Mouse (Mus musculus) neural tube, embryonic 13.5 days (tissue): Measurements from ENCODE around the gene Ift22. TPM values are rescaled to one million over a fixed set of nuclear protein-coding genes. Genes with fewer than 3 reads are reported as not detected.

Experiments
- ATAC-seq: fragments of 200-750 bp; cut with Nextera tagmentation; 2 replicates; pipeline ENCODE4 v1.8.0; 2017; ENCODE audit warnings: low read depth, mild to moderate bottlenecking, moderate TSS enrichment, moderate library complexity
- H3K27ac ChIP-seq: fragments of 300-500 bp; sonication (generic); replicated peaks from 2 replicates; pipeline ENCODE4 v1.5.1; 2015; ENCODE audit warnings: moderate library complexity, mild to moderate bottlenecking, inconsistent platforms
- H3K27me3 ChIP-seq: fragments of 300-500 bp; sonication (generic); 2 replicates; pipeline ENCODE4 v1.6.1; 2015; ENCODE audit warnings: mild to moderate bottlenecking, inconsistent platforms
- H3K36me3 ChIP-seq: fragments of 300-500 bp; sonication (generic); 2 replicates; pipeline ENCODE4 v1.6.1; 2015; ENCODE audit warnings: mild to moderate bottlenecking, inconsistent platforms
- H3K4me1 ChIP-seq: fragments of 300-500 bp; sonication (generic); replicated peaks from 2 replicates; pipeline ENCODE4 v1.6.1; 2015; ENCODE audit warnings: inconsistent platforms
- H3K4me2 ChIP-seq: fragments of 300-500 bp; sonication (generic); 2 replicates; pipeline ENCODE4 v1.6.1; 2015; ENCODE audit warnings: inconsistent platforms, mild to moderate bottlenecking, moderate library complexity
- H3K4me3 ChIP-seq: fragments of 300-500 bp; sonication (generic); 2 replicates; pipeline ENCODE4 v1.5.1; 2015; ENCODE audit warnings: mild to moderate bottlenecking, inconsistent platforms
- H3K9ac ChIP-seq: fragments of 300-500 bp; sonication (generic); 2 replicates; pipeline ENCODE4 v1.6.1; 2015; ENCODE audit warnings: moderate library complexity, mild to moderate bottlenecking, inconsistent platforms
- H3K9me3 ChIP-seq: fragments of 300-500 bp; sonication (generic); 2 replicates; pipeline ENCODE4 v1.6.1; 2016; ENCODE audit warnings: inconsistent platforms
- whole genome bisulfite sequencing: fragments of 180-500 bp; shearing (Covaris S2); methylation state at CpG from one replicate; pipeline ENCODE4 v1.1.7; 2015; 5-methylcytosine and 5-hydroxymethylcytosine counted together
- polyA plus RNA-seq: library from polyadenylated mRNA; unstranded; fragments of >200 nt; fragmentation: Nextera tagmentation; extraction: Ambion mirVana; gene quantifications from 2 replicates; pipeline ENCODE4 v1.2.1, GENCODE M21; 2015

Gene Ift22
- 112 and 124 TPM in 2 replicates for polyA plus RNA-seq

GRCm38 (mm10) chr5:136907991-136908857 lies at the start of gene Ift22:
TSS of gene Ift22 (plus strand) at chr5:136908150.
- peak within 1 kb of the TSS; percentile 61; the same call in 1 of the 2 replicates for H3K27ac ChIP-seq
- peaks cover 16% of the 10 kb centered on the region for H3K4me1 ChIP-seq
- peak; percentile 95 for ATAC-seq
- 10% methylated on average over 32 of the region's 32 CpGs for WGBS
- peak within 1 kb of the TSS; percentile 81 for H3K9ac ChIP-seq
- H3K4me3 ChIP-seq = peak within 1 kb of the TSS; percentile 78
- peaks cover 27% of the 10 kb centered on the region for H3K36me3 ChIP-seq
- peak within 1 kb of the TSS; percentile 74 for H3K4me2 ChIP-seq
- H3K27me3 ChIP-seq = no peaks in the 10 kb centered on the region
- no peaks in the 10 kb centered on the region for H3K9me3 ChIP-seq

GRCm38 (mm10) chr5:136861191-136861940 lies 46.6 kb upstream of the Ift22 start:
- Histone ChIP-seq H3K4me2 (peak overlapping the region; percentile 42), H3K9me3 (no peaks in the 10 kb centered on the region), H3K9ac (peak overlapping the region; percentile 48; the same call in 1 of the 2 replicates), H3K36me3 (no peaks in the 10 kb centered on the region), H3K27me3 (0 out of 2 replicates have a peak, but pooled peaks cover 5% of the 10 kb centered on the region), H3K4me1 (peaks cover 39% of the 10 kb centered on the region), H3K27ac (peak overlapping the region; percentile 24; the same call in 1 of the 2 replicates), H3K4me3 (0 out of 2 replicates have a peak overlapping the region, but pooled peaks have one; percentile 0)
- no peak for ATAC-seq
- 7% methylated on average over 20 of the region's 20 CpGs for WGBS

GRCm38 (mm10) chr5:136862806-136863205 lies 45.1 kb upstream of the Ift22 start:
- Histone ChIP-seq H3K27ac (no peak overlapping the region), H3K4me2 (no peak overlapping the region), H3K4me3 (no peak overlapping the region), H3K27me3 (0 out of 2 replicates have a peak, but pooled peaks cover 5% of the 10 kb centered on the region), H3K36me3 (no peaks in the 10 kb centered on the region), H3K4me1 (peaks cover 39% of the 10 kb centered on the region), H3K9me3 (no peaks in the 10 kb centered on the region), H3K9ac (no peak overlapping the region)
- 53% methylated on average over 4 of the region's 4 CpGs for WGBS
- no peak for ATAC-seq

DNA sequence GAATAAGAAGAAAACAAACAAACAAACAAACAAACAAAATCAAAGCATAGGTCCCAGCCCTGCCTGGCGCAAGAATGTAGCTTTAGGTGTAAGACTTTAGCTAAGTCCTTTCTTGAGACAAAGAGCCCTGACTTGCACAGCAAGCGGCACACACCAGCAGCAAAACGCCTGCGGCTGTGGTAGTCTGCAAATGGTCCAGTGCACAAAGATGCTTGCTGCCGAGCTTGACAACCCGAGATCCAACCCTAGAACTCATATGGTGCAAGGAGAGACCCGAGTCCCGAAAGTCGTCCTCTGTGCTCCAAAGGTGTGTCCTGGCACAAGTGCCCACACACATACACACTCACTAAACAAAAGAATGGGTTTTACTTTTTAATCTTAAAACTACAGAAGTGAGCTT lies 44.7 kb upstream of the Ift22 start:
- Histone ChIP-seq H3K27me3 (0 out of 2 replicates have a peak, but pooled peaks cover 5% of the 10 kb centered on the region), H3K4me1 (peaks cover 39% of the 10 kb centered on the region), H3K4me2 (peak overlapping the region; percentile 29; the same call in 1 of the 2 replicates), H3K4me3 (no peak overlapping the region), H3K9ac (no peak overlapping the region), H3K36me3 (no peaks in the 10 kb centered on the region), H3K27ac (peak overlapping the region; percentile 64), H3K9me3 (no peaks in the 10 kb centered on the region)
- WGBS = 63% methylated on average over 9 of the region's 9 CpGs
- no peak for ATAC-seq

GRCm38 (mm10) chr5:136863961-136864674 lies 43.8 kb upstream of the Ift22 start:
- no peak overlapping the region for H3K9ac ChIP-seq
- H3K4me1 ChIP-seq = peaks cover 39% of the 10 kb centered on the region
- H3K4me3 ChIP-seq = no peak overlapping the region
- peak; percentile 47; the same call in 1 of the 2 replicates for ATAC-seq
- no peaks in the 10 kb centered on the region for H3K36me3 ChIP-seq
- WGBS = 19% methylated on average over 14 of the region's 14 CpGs
- H3K27me3 ChIP-seq = 0 out of 2 replicates have a peak, but pooled peaks cover 5% of the 10 kb centered on the region
- peak overlapping the region; percentile 64 for H3K27ac ChIP-seq
- H3K4me2 ChIP-seq = peak overlapping the region; percentile 29
- no peaks in the 10 kb centered on the region for H3K9me3 ChIP-seq

DNA sequence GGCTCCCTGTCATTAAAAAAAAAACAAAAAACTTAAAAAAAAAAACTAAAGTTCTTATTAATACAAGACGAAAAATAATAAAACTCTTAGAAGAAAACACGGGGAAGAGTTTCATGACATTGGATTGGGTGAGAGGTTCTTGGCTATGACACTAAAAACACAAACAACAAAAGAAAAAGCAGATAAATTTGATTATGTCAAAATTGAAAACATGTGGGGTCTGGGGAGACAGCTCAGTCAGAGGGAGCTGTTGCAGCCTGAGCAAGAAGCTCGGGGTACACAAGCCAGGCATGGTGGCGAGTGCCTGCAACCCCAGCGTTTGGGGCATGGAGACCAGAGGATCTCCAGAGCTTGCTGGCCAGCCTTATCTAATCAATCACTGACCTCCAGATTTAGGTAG lies 40.2 kb upstream of the Ift22 start:
- WGBS = 87% methylated on average over 5 of the region's 5 CpGs
- no peak for ATAC-seq

DNA sequence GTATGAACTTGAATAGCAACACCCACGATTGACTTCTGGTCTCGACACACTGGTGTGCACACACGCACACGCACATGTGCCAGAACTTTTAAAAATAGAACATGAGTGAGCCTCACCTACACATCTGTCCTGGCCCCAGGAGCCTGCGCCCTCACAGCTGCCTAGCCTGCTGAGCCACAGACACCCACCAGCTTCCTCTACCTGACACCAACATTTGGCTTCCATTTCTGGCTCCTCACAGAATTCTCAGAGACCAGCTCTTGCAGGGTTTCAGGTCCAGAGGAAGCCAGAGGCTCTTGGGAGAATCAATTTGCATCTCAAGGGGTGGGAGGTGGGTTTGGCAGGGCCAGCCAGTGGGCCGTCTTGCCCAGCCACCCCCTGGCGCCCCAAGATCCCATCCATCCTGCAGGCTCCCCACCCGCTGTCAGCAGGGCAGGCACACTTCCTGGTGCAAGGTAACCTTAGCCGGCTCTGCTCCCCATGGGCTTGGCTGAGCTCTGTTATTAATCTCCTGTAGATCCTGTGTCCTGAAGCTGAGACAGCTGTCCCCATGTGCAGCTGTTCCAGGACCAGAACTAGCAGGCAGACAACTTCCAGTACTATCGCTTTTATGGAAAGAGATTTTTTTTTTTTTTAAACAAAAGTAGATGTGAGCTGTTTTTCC lies 38.4 kb upstream of the Ift22 start:
- Histone ChIP-seq H3K27ac (0 out of 2 replicates have a peak overlapping the region, but pooled peaks have one; percentile 9), H3K27me3 (no peaks in the 10 kb centered on the region), H3K4me2 (no peak overlapping the region), H3K36me3 (no peaks in the 10 kb centered on the region), H3K4me3 (no peak overlapping the region), H3K4me1 (0 out of 2 replicates have a peak, but pooled peaks cover 4% of the 10 kb centered on the region), H3K9me3 (no peaks in the 10 kb centered on the region), H3K9ac (no peak overlapping the region)
- ATAC-seq = no peak
- 56% methylated on average over 10 of the region's 10 CpGs for WGBS

More for the DNA sequence above, 40.2 kb upstream of the Ift22 start:
- Histone ChIP-seq H3K27ac (no peak overlapping the region), H3K36me3 (no peaks in the 10 kb centered on the region), H3K9me3 (no peaks in the 10 kb centered on the region), H3K4me1 (peaks cover 22% of the 10 kb centered on the region), H3K4me3 (no peak overlapping the region), H3K9ac (no peak overlapping the region), H3K4me2 (no peak overlapping the region), H3K27me3 (no peaks in the 10 kb centered on the region)

DNA sequence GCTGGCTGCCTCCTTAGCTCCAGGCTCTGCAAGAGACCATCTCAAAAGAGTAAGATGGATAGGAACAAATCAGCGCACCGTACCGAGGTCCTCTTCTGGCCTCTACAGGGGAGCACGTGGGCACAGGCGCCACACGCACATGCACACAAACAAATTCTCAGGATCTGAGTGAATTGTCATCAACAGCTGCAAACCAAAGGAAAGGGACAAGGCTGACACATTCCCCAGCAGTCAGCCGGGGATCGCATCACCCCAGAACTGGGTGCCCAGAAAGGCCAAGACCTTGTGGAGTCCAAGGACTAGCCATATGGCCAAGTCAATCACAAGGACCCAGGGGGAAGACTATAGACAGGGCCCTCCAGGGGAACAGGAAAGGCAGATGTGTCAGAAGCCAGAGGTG lies 35.5 kb upstream of the Ift22 start:
- 85% methylated on average over 8 of the region's 8 CpGs for WGBS
- no peak overlapping the region for H3K4me2 ChIP-seq

DNA sequence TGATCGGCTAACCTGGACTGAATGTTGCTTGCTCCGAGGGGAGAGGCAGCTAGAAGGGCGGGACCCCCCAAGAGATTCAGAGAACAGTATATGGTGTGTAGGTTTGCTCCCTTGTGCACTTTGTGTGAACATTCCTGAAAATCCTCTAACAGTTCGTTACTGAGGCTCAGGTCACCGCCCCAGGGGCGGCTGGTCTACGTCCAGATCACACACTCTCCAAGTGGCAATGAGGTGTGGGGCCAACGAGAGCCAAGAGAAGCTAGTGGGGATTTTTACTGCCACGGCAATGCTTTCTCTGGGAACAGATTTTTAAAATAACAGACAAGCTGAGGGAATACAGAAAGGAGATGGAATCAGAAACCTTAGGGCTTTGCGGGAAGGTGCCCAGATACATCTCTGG lies 33.7 kb upstream of the Ift22 start:
- 0 out of 2 replicates have a peak, but pooled peaks cover 4% of the 10 kb centered on the region for H3K4me1 ChIP-seq
- H3K9ac ChIP-seq = no peak overlapping the region
- no peak overlapping the region for H3K4me3 ChIP-seq
- no peaks in the 10 kb centered on the region for H3K36me3 ChIP-seq
- no peak overlapping the region for H3K27ac ChIP-seq
- no peak overlapping the region for H3K4me2 ChIP-seq
- H3K9me3 ChIP-seq = no peaks in the 10 kb centered on the region
- no peak for ATAC-seq
- WGBS = 87% methylated on average over 10 of the region's 10 CpGs
- H3K27me3 ChIP-seq = no peaks in the 10 kb centered on the region; the same call in 1 of the 2 replicates

More for the DNA sequence above, 35.5 kb upstream of the Ift22 start:
- no peak overlapping the region for H3K27ac ChIP-seq
- no peaks in the 10 kb centered on the region for H3K9me3 ChIP-seq
- ATAC-seq = no peak
- no peaks in the 10 kb centered on the region for H3K36me3 ChIP-seq
- H3K9ac ChIP-seq = no peak overlapping the region
- 0 out of 2 replicates have a peak, but pooled peaks cover 4% of the 10 kb centered on the region for H3K4me1 ChIP-seq
- H3K27me3 ChIP-seq = no peaks in the 10 kb centered on the region
- no peak overlapping the region for H3K4me3 ChIP-seq

DNA sequence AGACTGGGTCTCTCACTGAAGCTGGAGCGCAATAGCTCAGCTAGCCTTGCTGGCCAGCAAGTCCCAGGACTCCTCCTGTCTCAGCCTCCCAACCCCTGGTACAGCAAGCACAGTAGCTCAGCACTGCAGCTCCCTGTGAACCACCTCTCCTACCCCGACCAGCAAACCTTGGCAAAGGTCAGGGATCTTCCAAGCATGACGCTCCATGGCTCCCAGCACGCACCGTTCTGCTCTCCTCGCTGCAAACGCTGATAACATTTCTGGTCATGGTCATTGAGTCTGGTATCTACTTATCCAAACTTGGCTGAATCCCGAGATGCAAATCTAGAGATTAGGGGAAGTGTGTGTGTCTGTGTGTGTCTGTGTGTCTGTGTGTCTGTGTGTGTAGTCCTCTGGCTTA lies 27.8 kb upstream of the Ift22 start:
- peaks cover 40% of the 10 kb centered on the region for H3K27me3 ChIP-seq
- H3K4me2 ChIP-seq = no peak overlapping the region
- H3K4me1 ChIP-seq = peaks cover 26% of the 10 kb centered on the region
- no peak overlapping the region for H3K4me3 ChIP-seq
- no peaks in the 10 kb centered on the region for H3K9me3 ChIP-seq
- WGBS = 90% methylated on average over 8 of the region's 8 CpGs
- H3K9ac ChIP-seq = no peak overlapping the region
- H3K36me3 ChIP-seq = no peaks in the 10 kb centered on the region
- no peak overlapping the region for H3K27ac ChIP-seq
- ATAC-seq = no peak
